Mouse (Mus musculus): Measurements from ENCODE around the gene Apbb2. TPM values are rescaled to one million over a fixed set of nuclear protein-coding genes. Genes with fewer than 3 reads are reported as not detected.

The Apbb2 gene
- polyA plus RNA-seq, 1 experiment from 2014 or later = 38.5 TPM

- 70% methylated on average over 6 of the region's 6 CpGs for WGBS
- H3K27me3 ChIP-seq (ENCODE audit: control insufficient read depth, insufficient read depth, low read length) = no peaks in the 10 kb centered on the region
- ATAC-seq (ENCODE audit: insufficient number of reproducible peaks, low FRiP score, low TSS enrichment, low read depth) (no peak), DNase-seq (ENCODE audit: low spot score) (no peak)
- no peak overlapping the region for H3K27ac ChIP-seq (replicated peaks; ENCODE audit: low read depth, low read length)
- no peaks in the 10 kb centered on the region for H3K36me3 ChIP-seq (ENCODE audit: control insufficient read depth, insufficient read depth, low read length)
- no peak overlapping the region for H3K4me3 ChIP-seq (ENCODE audit: low read depth, low read length)
- H3K4me2 ChIP-seq (ENCODE audit: low read depth, severe bottlenecking) = no peak overlapping the region
- peaks cover 9% of the 10 kb centered on the region; the same call in 1 of the 2 replicates for H3K4me1 ChIP-seq (ENCODE audit: control insufficient read depth, insufficient read depth, low read length)
- H3K9ac ChIP-seq (ENCODE audit: low read length) = no peak overlapping the region
- H3K9me3 ChIP-seq (ENCODE audit: control insufficient read depth, low read length) = no peaks in the 10 kb centered on the region
These were observed 101.1 kb downstream of the Apbb2 start for GRCm38 (mm10) chr5:66517503-66517902.

GRCm38 (mm10) chr5:66516311-66516710 lies 102.3 kb downstream of the Apbb2 start:
- H3K27me3 ChIP-seq (ENCODE audit: control insufficient read depth, insufficient read depth, low read length) = no peaks in the 10 kb centered on the region
- H3K4me3 ChIP-seq (ENCODE audit: low read depth, low read length) = no peak overlapping the region
- H3K9ac ChIP-seq (ENCODE audit: low read length) = no peak overlapping the region
- H3K36me3 ChIP-seq (ENCODE audit: control insufficient read depth, insufficient read depth, low read length) = no peaks in the 10 kb centered on the region
- no peak overlapping the region for H3K4me2 ChIP-seq (ENCODE audit: low read depth, severe bottlenecking)
- ATAC-seq (ENCODE audit: insufficient number of reproducible peaks, low FRiP score, low TSS enrichment, low read depth) (no peak), DNase-seq (ENCODE audit: low spot score) (no peak)
- 84% methylated on average over 8 of the region's 8 CpGs for WGBS
- no peaks in the 10 kb centered on the region for H3K9me3 ChIP-seq (ENCODE audit: control insufficient read depth, low read length)
- no peak overlapping the region for H3K27ac ChIP-seq (replicated peaks; ENCODE audit: low read depth, low read length)
- H3K4me1 ChIP-seq (ENCODE audit: control insufficient read depth, insufficient read depth, low read length) = peaks cover 9% of the 10 kb centered on the region; the same call in 1 of the 2 replicates

- Histone ChIP-seq H3K4me3 (ENCODE audit: low read depth, low read length) (no peak overlapping the region), H3K36me3 (ENCODE audit: control insufficient read depth, insufficient read depth, low read length) (no peaks in the 10 kb centered on the region), H3K4me2 (ENCODE audit: low read depth, severe bottlenecking) (no peak overlapping the region), H3K9me3 (ENCODE audit: control insufficient read depth, low read length) (no peaks in the 10 kb centered on the region), H3K27me3 (ENCODE audit: control insufficient read depth, insufficient read depth, low read length) (no peaks in the 10 kb centered on the region), H3K4me1 (ENCODE audit: control insufficient read depth, insufficient read depth, low read length) (peaks cover 9% of the 10 kb centered on the region; the same call in 1 of the 2 replicates), H3K9ac (ENCODE audit: low read length) (no peak overlapping the region), H3K27ac (replicated peaks; ENCODE audit: low read depth, low read length) (no peak overlapping the region)
- 87% methylated on average over 10 of the region's 10 CpGs for whole genome bisulfite sequencing
- ATAC-seq (ENCODE audit: insufficient number of reproducible peaks, low FRiP score, low TSS enrichment, low read depth) (no peak), DNase-seq (ENCODE audit: low spot score) (no peak)
These were observed 103.3 kb downstream of the Apbb2 start for GRCm38 (mm10) chr5:66515271-66515670.

- Histone ChIP-seq H3K9me3 (ENCODE audit: control insufficient read depth, low read length) (no peaks in the 10 kb centered on the region), H3K4me3 (ENCODE audit: low read depth, low read length) (no peak overlapping the region), H3K4me2 (ENCODE audit: low read depth, severe bottlenecking) (no peak overlapping the region), H3K27ac (replicated peaks; ENCODE audit: low read depth, low read length) (no peak overlapping the region), H3K36me3 (ENCODE audit: control insufficient read depth, insufficient read depth, low read length) (no peaks in the 10 kb centered on the region), H3K9ac (ENCODE audit: low read length) (no peak overlapping the region), H3K4me1 (ENCODE audit: control insufficient read depth, insufficient read depth, low read length) (peaks cover 9% of the 10 kb centered on the region; the same call in 1 of the 2 replicates), H3K27me3 (ENCODE audit: control insufficient read depth, insufficient read depth, low read length) (no peaks in the 10 kb centered on the region)
- ATAC-seq (ENCODE audit: insufficient number of reproducible peaks, low FRiP score, low TSS enrichment, low read depth) = no peak
- no peak for DNase-seq (ENCODE audit: low spot score)
- WGBS = 69% methylated on average over 6 of the region's 6 CpGs
These were observed 103.9 kb downstream of the Apbb2 start for GRCm38 (mm10) chr5:66514659-66515058.

GRCm38 (mm10) chr5:66513412-66513811 lies 105.2 kb downstream of the Apbb2 start:
- ATAC-seq (ENCODE audit: insufficient number of reproducible peaks, low FRiP score, low TSS enrichment, low read depth) = no peak
- Histone ChIP-seq H3K9ac (ENCODE audit: low read length) (no peak overlapping the region), H3K4me1 (ENCODE audit: control insufficient read depth, insufficient read depth, low read length) (peaks cover 6% of the 10 kb centered on the region; the same call in 1 of the 2 replicates), H3K27ac (replicated peaks; ENCODE audit: low read depth, low read length) (no peak overlapping the region), H3K4me2 (ENCODE audit: low read depth, severe bottlenecking) (no peak overlapping the region), H3K36me3 (ENCODE audit: control insufficient read depth, insufficient read depth, low read length) (no peaks in the 10 kb centered on the region), H3K27me3 (ENCODE audit: control insufficient read depth, insufficient read depth, low read length) (no peaks in the 10 kb centered on the region), H3K4me3 (ENCODE audit: low read depth, low read length) (no peak overlapping the region), H3K9me3 (ENCODE audit: control insufficient read depth, low read length) (no peaks in the 10 kb centered on the region)
- DNase-seq (ENCODE audit: low spot score) = no peak

GRCm38 (mm10) chr5:66512519-66512918 lies 106.1 kb downstream of the Apbb2 start:
- peaks cover 3% of the 10 kb centered on the region; the same call in 1 of the 2 replicates for H3K4me1 ChIP-seq (ENCODE audit: control insufficient read depth, insufficient read depth, low read length)
- ATAC-seq (ENCODE audit: insufficient number of reproducible peaks, low FRiP score, low TSS enrichment, low read depth) = no peak
- no peaks in the 10 kb centered on the region for H3K36me3 ChIP-seq (ENCODE audit: control insufficient read depth, insufficient read depth, low read length)
- no peak overlapping the region for H3K4me3 ChIP-seq (ENCODE audit: low read depth, low read length)
- H3K27me3 ChIP-seq (ENCODE audit: control insufficient read depth, insufficient read depth, low read length) = no peaks in the 10 kb centered on the region
- no peak overlapping the region for H3K4me2 ChIP-seq (ENCODE audit: low read depth, severe bottlenecking)
- DNase-seq (ENCODE audit: low spot score) = no peak
- H3K9ac ChIP-seq (ENCODE audit: low read length) = no peak overlapping the region
- H3K27ac ChIP-seq (replicated peaks; ENCODE audit: low read depth, low read length) = no peak overlapping the region
- H3K9me3 ChIP-seq (ENCODE audit: control insufficient read depth, low read length) = no peaks in the 10 kb centered on the region
- WGBS = 96% methylated on average over 7 of the region's 7 CpGs

- Histone ChIP-seq H3K27ac (replicated peaks; ENCODE audit: low read depth, low read length) (no peak overlapping the region), H3K4me2 (ENCODE audit: low read depth, severe bottlenecking) (no peak overlapping the region), H3K27me3 (ENCODE audit: control insufficient read depth, insufficient read depth, low read length) (no peaks in the 10 kb centered on the region), H3K9ac (ENCODE audit: low read length) (no peak overlapping the region), H3K4me1 (ENCODE audit: control insufficient read depth, insufficient read depth, low read length) (peaks cover 3% of the 10 kb centered on the region; the same call in 1 of the 2 replicates), H3K36me3 (ENCODE audit: control insufficient read depth, insufficient read depth, low read length) (no peaks in the 10 kb centered on the region), H3K9me3 (ENCODE audit: control insufficient read depth, low read length) (no peaks in the 10 kb centered on the region), H3K4me3 (ENCODE audit: low read depth, low read length) (no peak overlapping the region)
- DNase-seq (ENCODE audit: low spot score) = no peak
- 94% methylated on average over 4 of the region's 7 CpGs for WGBS
- ATAC-seq (ENCODE audit: insufficient number of reproducible peaks, low FRiP score, low TSS enrichment, low read depth) = no peak
These were observed 107.9 kb downstream of the Apbb2 start for GRCm38 (mm10) chr5:66510716-66511115.

- WGBS = 82% methylated on average over 5 of the region's 5 CpGs
- H3K4me3 ChIP-seq (ENCODE audit: low read depth, low read length) = no peak overlapping the region
These were observed 109.4 kb downstream of the Apbb2 start for GRCm38 (mm10) chr5:66509151-66509550.

GRCm38 (mm10) chr5:66505578-66505977 lies 113.0 kb downstream of the Apbb2 start:
- no peak overlapping the region for H3K9ac ChIP-seq (ENCODE audit: low read length)
- DNase-seq (ENCODE audit: low spot score) = no peak
- WGBS = 87% methylated on average over 3 of the region's 3 CpGs
- H3K27me3 ChIP-seq (ENCODE audit: control insufficient read depth, insufficient read depth, low read length) = no peaks in the 10 kb centered on the region
- no peak overlapping the region for H3K27ac ChIP-seq (replicated peaks; ENCODE audit: low read depth, low read length)
- no peaks in the 10 kb centered on the region for H3K9me3 ChIP-seq (ENCODE audit: control insufficient read depth, low read length)
- H3K4me1 ChIP-seq (ENCODE audit: control insufficient read depth, insufficient read depth, low read length) = peaks cover 9% of the 10 kb centered on the region
- H3K4me2 ChIP-seq (ENCODE audit: low read depth, severe bottlenecking) = no peak overlapping the region
- H3K36me3 ChIP-seq (ENCODE audit: control insufficient read depth, insufficient read depth, low read length) = no peaks in the 10 kb centered on the region
- H3K4me3 ChIP-seq (ENCODE audit: low read depth, low read length) = no peak overlapping the region
- ATAC-seq (ENCODE audit: insufficient number of reproducible peaks, low FRiP score, low TSS enrichment, low read depth) = no peak

More at GRCm38 (mm10) chr5:66509151-66509550, 109.4 kb downstream of the Apbb2 start:
- Histone ChIP-seq H3K4me1 (ENCODE audit: control insufficient read depth, insufficient read depth, low read length) (peaks cover 3% of the 10 kb centered on the region; the same call in 1 of the 2 replicates), H3K27me3 (ENCODE audit: control insufficient read depth, insufficient read depth, low read length) (no peaks in the 10 kb centered on the region), H3K9ac (ENCODE audit: low read length) (no peak overlapping the region), H3K4me2 (ENCODE audit: low read depth, severe bottlenecking) (no peak overlapping the region), H3K36me3 (ENCODE audit: control insufficient read depth, insufficient read depth, low read length) (no peaks in the 10 kb centered on the region), H3K9me3 (ENCODE audit: control insufficient read depth, low read length) (no peaks in the 10 kb centered on the region), H3K27ac (replicated peaks; ENCODE audit: low read depth, low read length) (no peak overlapping the region)
- no peak for ATAC-seq (ENCODE audit: insufficient number of reproducible peaks, low FRiP score, low TSS enrichment, low read depth)
- no peak for DNase-seq (ENCODE audit: low spot score)
